Mouse (Mus musculus) liver, embryonic 15.5 days (tissue): ENCODE data around the gene Dgkg. TPM values are rescaled to one million over a fixed set of nuclear protein-coding genes. Genes with fewer than 3 reads are reported as not detected.

Experiments
- ATAC-seq: fragments of 200-750 bp; cut with Nextera tagmentation; 2 replicates; pipeline ENCODE4 v1.8.0; 2017; ENCODE audit warnings: moderate number of reproducible peaks, mild to moderate bottlenecking, moderate library complexity; ENCODE audit not compliant: insufficient read depth
- H3K27ac ChIP-seq: fragments of 300-500 bp; sonication (generic); replicated peaks from 2 replicates; pipeline ENCODE4 v1.5.1; 2015; ENCODE audit warnings: mild to moderate bottlenecking, inconsistent platforms
- H3K27me3 ChIP-seq: fragments of 300-500 bp; sonication (generic); 2 replicates; pipeline ENCODE4 v1.6.1; 2015; ENCODE audit warnings: mild to moderate bottlenecking, inconsistent platforms
- H3K36me3 ChIP-seq: fragments of 300-500 bp; sonication (generic); replicated peaks from 2 replicates; pipeline ENCODE4 v1.6.1; 2015; ENCODE audit warnings: moderate library complexity, mild to moderate bottlenecking, inconsistent platforms
- H3K4me1 ChIP-seq: fragments of 300-500 bp; sonication (generic); replicated peaks from 2 replicates; pipeline ENCODE4 v1.6.1; 2015; ENCODE audit warnings: inconsistent platforms
- H3K4me2 ChIP-seq: fragments of 300-500 bp; sonication (generic); 2 replicates; pipeline ENCODE4 v1.6.1; 2015; ENCODE audit warnings: moderate library complexity, mild to moderate bottlenecking, inconsistent platforms
- H3K4me3 ChIP-seq: fragments of 300-500 bp; sonication (generic); replicated peaks from 2 replicates; pipeline ENCODE4 v1.5.1; 2015; ENCODE audit warnings: mild to moderate bottlenecking, inconsistent platforms
- H3K9ac ChIP-seq: fragments of 300-500 bp; sonication (generic); 2 replicates; pipeline ENCODE4 v1.6.1; 2015; ENCODE audit warnings: moderate library complexity, mild to moderate bottlenecking, inconsistent platforms
- H3K9me3 ChIP-seq: fragments of 300-500 bp; sonication (generic); replicated peaks from 2 replicates; pipeline ENCODE4 v1.6.1; 2016; ENCODE audit warnings: inconsistent platforms
- WGBS: fragments of 180-500 bp; shearing (Covaris S2); methylation state at CpG from one replicate; pipeline ENCODE4 v1.1.7; 2015; ENCODE audit warnings: mixed read lengths; ENCODE audit not compliant: insufficient replicate concordance; 5-methylcytosine and 5-hydroxymethylcytosine counted together
- polyA plus RNA-seq: library from polyadenylated mRNA; unstranded; fragments of >200 nt; fragmentation: Nextera tagmentation; extraction: Ambion mirVana; gene quantifications from 2 replicates; pipeline ENCODE4 v1.2.1, GENCODE M21; 2015

Gene Dgkg
- polyA plus RNA-seq, 1 experiment from 2014 or later: 1.3 TPM

DNA sequence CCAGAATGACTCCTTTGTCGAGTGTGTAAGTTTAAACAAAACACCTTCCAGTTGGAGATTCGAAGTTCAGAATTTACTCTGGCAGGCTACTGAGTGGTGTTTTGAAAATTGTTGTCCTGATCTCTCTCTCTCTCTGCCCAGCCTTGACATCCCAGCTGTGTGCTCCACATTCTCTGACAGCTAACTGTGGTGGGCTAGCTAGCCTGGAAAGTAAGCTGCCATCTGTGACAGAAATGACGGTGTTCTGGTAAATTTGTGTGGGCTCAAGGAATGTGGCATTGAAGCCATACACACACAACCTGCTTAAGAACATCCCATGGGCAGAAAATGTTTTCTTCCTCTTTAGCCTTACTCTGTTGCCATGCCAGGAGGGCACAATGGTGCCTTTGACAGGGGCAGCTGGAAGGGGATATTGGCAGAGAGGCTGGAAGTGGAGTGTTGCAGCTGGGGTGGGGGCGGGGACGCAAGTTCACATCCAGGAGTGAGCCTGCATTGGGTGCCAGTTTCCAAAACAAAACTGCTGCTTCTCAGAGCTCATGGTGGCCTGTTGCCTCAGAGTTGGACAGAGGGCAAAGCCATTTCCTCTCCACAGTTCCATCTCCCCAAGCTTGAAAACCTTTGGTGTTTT lies 148.0 kb downstream of the Dgkg start:
- H3K4me1 ChIP-seq: peaks cover 4% of the 10 kb centered on the region; the same call in 1 of the 2 replicates
- H3K4me2 ChIP-seq: no peak overlapping the region
- no peak overlapping the region for H3K9ac ChIP-seq
- H3K9me3 ChIP-seq: no peaks in the 10 kb centered on the region
- H3K36me3 ChIP-seq: no peaks in the 10 kb centered on the region
- no peaks in the 10 kb centered on the region for H3K27me3 ChIP-seq
- H3K27ac ChIP-seq: no peak overlapping the region
- ATAC-seq: no peak
- no peak overlapping the region for H3K4me3 ChIP-seq
- 64% methylated on average over 5 of the region's 5 CpGs for WGBS

DNA sequence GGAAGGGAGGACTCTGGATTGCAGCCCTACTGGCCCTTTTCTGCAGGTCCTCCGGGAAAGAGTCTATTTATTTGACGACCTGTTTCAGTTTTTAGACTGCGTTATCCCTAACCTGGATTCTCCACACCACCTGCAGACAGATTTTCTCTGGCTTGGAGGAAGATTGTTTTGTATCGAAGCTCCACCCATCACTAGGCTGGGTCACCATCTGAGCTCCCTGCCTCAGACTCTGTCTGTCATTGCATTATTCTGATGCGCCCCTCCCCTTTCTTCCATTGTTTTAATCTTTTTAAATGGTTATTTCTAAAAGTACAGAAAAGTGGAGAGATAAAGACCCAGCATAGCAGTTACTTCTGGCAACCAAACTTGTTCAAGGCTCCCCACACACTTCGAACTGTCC lies 151.4 kb downstream of the Dgkg start:
- H3K9ac ChIP-seq: no peak overlapping the region
- ATAC-seq: no peak
- H3K9me3 ChIP-seq: no peaks in the 10 kb centered on the region
- H3K27me3 ChIP-seq: no peaks in the 10 kb centered on the region
- H3K4me3 ChIP-seq: no peak overlapping the region
- no peak overlapping the region for H3K4me2 ChIP-seq
- H3K36me3 ChIP-seq: no peaks in the 10 kb centered on the region
- H3K27ac ChIP-seq: no peak overlapping the region
- peaks cover 13% of the 10 kb centered on the region; the same call in 1 of the 2 replicates for H3K4me1 ChIP-seq
- 75% methylated on average over 6 of the region's 6 CpGs for WGBS

DNA sequence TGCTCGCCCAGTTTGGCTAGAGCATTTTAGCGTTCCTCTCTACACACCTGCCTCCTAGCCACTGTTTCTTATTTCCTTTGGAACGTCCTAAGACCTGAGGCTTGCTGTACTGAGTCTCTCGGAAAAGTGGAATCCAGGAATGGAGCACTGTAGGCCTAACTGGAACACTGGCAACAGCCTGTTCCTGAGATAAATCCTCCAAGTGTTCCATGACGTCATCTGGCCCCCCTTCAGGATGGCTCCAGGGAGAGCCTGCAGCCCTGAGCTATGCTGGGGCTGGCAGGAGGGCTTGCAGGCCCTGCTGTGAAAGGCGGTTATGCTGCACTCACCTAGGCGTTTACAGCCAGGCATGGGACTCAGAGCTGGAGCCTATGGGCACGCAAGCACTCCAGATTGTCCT lies 152.2 kb downstream of the Dgkg start:
- no peak overlapping the region for H3K9ac ChIP-seq
- no peak overlapping the region for H3K4me2 ChIP-seq
- H3K36me3 ChIP-seq: no peaks in the 10 kb centered on the region
- H3K27me3 ChIP-seq: no peaks in the 10 kb centered on the region
- peaks cover 13% of the 10 kb centered on the region; the same call in 1 of the 2 replicates for H3K4me1 ChIP-seq
- ATAC-seq: no peak
- no peak overlapping the region for H3K4me3 ChIP-seq
- 41% methylated on average over 8 of the region's 8 CpGs for WGBS
- no peak overlapping the region for H3K27ac ChIP-seq
- no peaks in the 10 kb centered on the region for H3K9me3 ChIP-seq

DNA sequence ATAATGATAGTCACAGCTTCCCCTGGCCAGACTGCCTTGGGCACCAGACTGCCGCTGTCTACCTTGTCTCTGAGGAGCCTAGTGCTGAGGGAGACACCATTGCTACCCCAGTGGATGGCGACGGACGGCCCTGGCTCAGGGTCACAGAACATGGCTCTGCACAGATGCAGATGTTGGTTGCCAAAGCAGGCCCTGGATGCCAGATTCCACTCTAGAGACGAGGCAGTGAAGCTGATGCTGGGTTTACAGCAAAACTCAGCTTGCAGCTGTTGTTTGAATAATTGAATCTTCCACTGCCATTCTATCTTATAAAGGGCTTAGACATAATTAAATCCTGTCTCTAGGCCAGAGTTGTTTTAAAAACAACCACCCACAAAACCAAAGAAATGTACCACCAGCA lies 153.0 kb downstream of the Dgkg start:
- 54% methylated on average over 5 of the region's 5 CpGs for WGBS
- Histone ChIP-seq H3K4me3 (no peak overlapping the region), H3K9ac (no peak overlapping the region), H3K36me3 (no peaks in the 10 kb centered on the region), H3K4me1 (peaks cover 13% of the 10 kb centered on the region; the same call in 1 of the 2 replicates), H3K4me2 (no peak overlapping the region), H3K9me3 (no peaks in the 10 kb centered on the region), H3K27me3 (no peaks in the 10 kb centered on the region), H3K27ac (no peak overlapping the region)
- no peak for ATAC-seq

DNA sequence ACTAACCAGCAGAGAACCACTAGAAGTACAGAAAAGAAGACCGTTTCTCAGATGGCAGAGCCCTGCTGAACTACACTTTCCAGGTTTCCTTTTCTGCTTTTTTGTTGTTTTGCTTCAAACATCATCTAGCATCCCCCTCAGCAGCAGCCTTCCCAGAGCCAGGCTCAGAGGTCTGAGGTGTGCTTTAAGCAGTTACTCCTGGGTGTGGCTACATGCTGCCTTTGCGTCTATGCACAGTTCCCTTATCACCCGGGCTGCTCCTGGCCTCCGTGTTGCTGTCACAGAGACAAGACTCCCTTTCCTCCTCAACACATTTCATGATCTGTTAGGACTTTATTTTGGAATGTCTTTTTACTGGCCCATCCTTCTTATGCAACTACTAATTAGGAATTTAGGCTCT lies 153.6 kb downstream of the Dgkg start:
- no peak overlapping the region for H3K4me2 ChIP-seq
- 32% methylated on average over 4 of the region's 4 CpGs for WGBS
- H3K27me3 ChIP-seq: no peaks in the 10 kb centered on the region
- H3K4me3 ChIP-seq: no peak overlapping the region
- no peak overlapping the region for H3K27ac ChIP-seq
- H3K4me1 ChIP-seq: peaks cover 13% of the 10 kb centered on the region; the same call in 1 of the 2 replicates
- no peak; the same call in 1 of the 2 replicates for ATAC-seq
- H3K9me3 ChIP-seq: no peaks in the 10 kb centered on the region
- H3K36me3 ChIP-seq: no peaks in the 10 kb centered on the region
- H3K9ac ChIP-seq: no peak overlapping the region

DNA sequence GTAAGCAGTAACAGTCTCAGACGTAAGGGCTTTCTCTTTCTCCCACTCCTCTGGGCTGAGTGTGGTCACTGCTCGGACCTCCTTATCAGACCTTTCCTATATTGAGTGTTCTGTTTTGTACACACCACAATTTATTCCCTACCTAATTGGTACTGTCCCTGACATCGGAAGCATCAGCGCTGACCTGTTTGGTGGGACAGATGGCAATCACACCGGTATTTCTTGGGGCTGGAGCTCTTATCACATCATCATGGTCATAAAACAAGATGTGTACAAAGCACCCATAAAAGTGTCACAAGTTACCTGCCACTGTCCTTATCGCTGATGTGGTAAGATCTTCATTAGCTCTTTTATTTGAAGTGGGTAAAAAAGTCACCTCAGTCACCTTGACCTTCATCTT lies 155.2 kb downstream of the Dgkg start:
- 58% methylated on average over 6 of the region's 6 CpGs for WGBS
- Histone ChIP-seq H3K9ac (no peak overlapping the region), H3K4me3 (no peak overlapping the region), H3K9me3 (no peaks in the 10 kb centered on the region), H3K4me1 (peaks cover 13% of the 10 kb centered on the region; the same call in 1 of the 2 replicates), H3K4me2 (no peak overlapping the region), H3K27me3 (no peaks in the 10 kb centered on the region), H3K36me3 (no peaks in the 10 kb centered on the region), H3K27ac (no peak overlapping the region)
- ATAC-seq: no peak

DNA sequence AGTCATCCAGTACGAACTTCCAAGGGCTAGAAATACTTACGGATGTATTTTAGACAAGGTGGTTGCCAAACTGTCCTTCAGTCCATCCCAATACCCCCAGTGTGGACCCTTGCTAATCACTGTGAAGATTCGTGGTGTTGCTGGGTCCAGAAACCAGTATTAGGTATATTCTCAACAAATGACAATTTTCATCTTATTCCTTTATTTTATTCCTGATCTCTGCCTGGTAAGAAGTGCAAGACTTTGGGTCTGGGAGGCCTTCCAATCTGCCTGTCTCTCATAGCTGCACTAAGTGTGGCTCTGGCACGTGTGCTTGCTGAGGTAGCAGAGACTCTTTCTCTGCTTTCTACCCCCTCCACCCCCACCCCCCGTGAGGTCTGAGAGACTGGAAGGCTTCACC lies 156.5 kb downstream of the Dgkg start:
- WGBS: 60% methylated on average over 5 of the region's 5 CpGs
- no peak overlapping the region for H3K4me3 ChIP-seq
- H3K4me1 ChIP-seq: peaks cover 13% of the 10 kb centered on the region; the same call in 1 of the 2 replicates

DNA sequence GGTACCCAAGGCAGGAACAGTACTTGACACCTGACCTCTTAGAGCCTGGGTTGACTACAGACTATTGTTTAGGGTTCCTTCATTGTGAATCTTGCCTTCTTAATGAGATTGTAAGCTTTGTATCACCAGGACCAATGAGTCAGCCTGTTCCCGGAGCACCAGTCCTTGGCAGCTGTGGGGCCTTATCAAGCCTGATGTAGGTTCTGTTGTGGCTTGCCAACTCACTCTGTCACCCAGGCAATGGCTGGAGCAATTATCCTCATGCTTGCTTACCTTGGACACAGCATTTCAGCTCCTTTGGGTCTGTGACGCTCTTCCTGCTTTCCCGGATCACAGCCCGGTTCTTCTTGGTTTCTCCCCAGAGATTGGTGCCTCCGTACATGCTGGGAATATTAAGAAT lies 157.1 kb downstream of the Dgkg start:
- Histone ChIP-seq H3K9me3 (no peaks in the 10 kb centered on the region), H3K27me3 (no peaks in the 10 kb centered on the region), H3K9ac (no peak overlapping the region), H3K4me3 (no peak overlapping the region), H3K36me3 (no peaks in the 10 kb centered on the region), H3K4me1 (peaks cover 13% of the 10 kb centered on the region; the same call in 1 of the 2 replicates), H3K4me2 (no peak overlapping the region), H3K27ac (no peak overlapping the region)
- 70% methylated on average over 5 of the region's 5 CpGs for WGBS
- no peak for ATAC-seq

More for the DNA sequence above, 156.5 kb downstream of the Dgkg start:
- no peak for ATAC-seq
- no peaks in the 10 kb centered on the region for H3K36me3 ChIP-seq
- H3K9ac ChIP-seq: no peak overlapping the region
- H3K27me3 ChIP-seq: no peaks in the 10 kb centered on the region
- H3K9me3 ChIP-seq: no peaks in the 10 kb centered on the region
- no peak overlapping the region for H3K27ac ChIP-seq
- no peak overlapping the region for H3K4me2 ChIP-seq

DNA sequence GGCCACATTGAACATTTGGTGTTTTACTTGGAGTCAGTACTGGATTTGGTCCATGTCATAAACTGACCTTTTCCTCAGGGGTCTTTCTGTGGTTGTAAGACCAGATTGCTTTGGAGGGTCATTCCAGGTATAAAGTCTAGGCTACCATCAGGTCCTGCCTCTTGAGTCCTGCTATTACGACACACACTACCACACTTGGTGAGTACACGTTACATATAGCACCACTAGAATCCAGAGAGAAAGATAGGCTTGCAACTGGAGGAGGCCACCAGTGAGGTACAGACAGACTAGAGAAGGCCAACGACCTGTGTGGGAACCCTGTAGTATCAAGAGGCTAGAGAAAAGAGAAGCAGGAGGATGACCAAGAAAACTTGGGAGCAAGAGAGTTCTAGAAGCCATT lies 157.6 kb downstream of the Dgkg start:
- ATAC-seq: no peak
- no peak overlapping the region for H3K4me2 ChIP-seq
- H3K4me3 ChIP-seq: no peak overlapping the region
- H3K4me1 ChIP-seq: peaks cover 13% of the 10 kb centered on the region; the same call in 1 of the 2 replicates
- WGBS: 55% methylated on average over 3 of the region's 3 CpGs
- no peaks in the 10 kb centered on the region for H3K9me3 ChIP-seq
- H3K9ac ChIP-seq: no peak overlapping the region
- no peak overlapping the region for H3K27ac ChIP-seq
- H3K36me3 ChIP-seq: no peaks in the 10 kb centered on the region
- no peaks in the 10 kb centered on the region for H3K27me3 ChIP-seq

DNA sequence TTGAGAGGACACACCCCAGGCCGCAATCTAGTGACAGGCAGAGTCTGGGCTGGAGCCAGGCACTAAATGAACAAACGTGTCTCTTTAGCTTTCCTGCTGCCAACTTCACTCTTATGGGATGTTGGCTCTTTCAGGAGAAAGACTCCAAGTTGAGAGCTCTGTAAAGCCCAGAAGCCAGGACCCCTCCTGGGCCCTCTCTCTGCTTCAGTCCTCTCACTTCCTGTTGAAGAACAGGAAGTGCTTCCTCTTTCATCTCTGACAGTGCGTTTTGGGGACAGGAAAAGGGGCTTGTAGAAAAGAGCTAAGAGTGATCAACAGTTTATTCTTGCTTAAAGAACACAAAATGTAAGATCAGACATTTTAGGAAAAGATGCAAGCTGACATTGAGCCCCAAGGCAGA lies 159.0 kb downstream of the Dgkg start:
- no peak overlapping the region for H3K9ac ChIP-seq
- H3K27ac ChIP-seq: no peak overlapping the region
- H3K4me1 ChIP-seq: no peaks in the 10 kb centered on the region
- 31% methylated on average over 3 of the region's 3 CpGs for WGBS
- H3K4me3 ChIP-seq: no peak overlapping the region
- no peak overlapping the region for H3K4me2 ChIP-seq
- ATAC-seq: no peak
- H3K27me3 ChIP-seq: no peaks in the 10 kb centered on the region
- H3K9me3 ChIP-seq: no peaks in the 10 kb centered on the region
- no peaks in the 10 kb centered on the region for H3K36me3 ChIP-seq

DNA sequence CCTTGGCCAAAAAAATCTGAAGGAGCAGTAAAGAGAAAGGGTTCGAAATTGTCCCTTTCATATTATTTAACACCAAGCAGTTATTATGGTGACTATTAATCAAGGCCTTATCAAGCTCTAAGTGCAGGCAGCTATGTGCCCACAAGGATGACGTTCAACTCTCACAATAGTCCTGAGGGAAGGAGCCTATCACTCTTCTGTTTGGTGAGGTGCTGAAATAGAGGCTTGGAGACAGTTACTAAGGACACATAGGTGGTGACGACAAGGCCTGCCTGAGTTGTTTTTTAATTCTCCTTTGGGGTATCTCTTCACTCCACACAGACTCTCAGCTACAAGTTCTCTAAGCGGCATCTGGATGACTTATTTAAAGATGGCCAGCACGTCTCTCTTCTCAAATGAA lies 161.8 kb downstream of the Dgkg start:
- WGBS: 47% methylated on average over 5 of the region's 5 CpGs
- no peak overlapping the region for H3K27ac ChIP-seq
- no peak for ATAC-seq
- no peak overlapping the region for H3K9ac ChIP-seq
- H3K4me1 ChIP-seq: no peaks in the 10 kb centered on the region
- no peaks in the 10 kb centered on the region for H3K27me3 ChIP-seq
- H3K4me2 ChIP-seq: no peak overlapping the region
- H3K9me3 ChIP-seq: no peaks in the 10 kb centered on the region
- H3K4me3 ChIP-seq: no peak overlapping the region
- H3K36me3 ChIP-seq: no peaks in the 10 kb centered on the region

DNA sequence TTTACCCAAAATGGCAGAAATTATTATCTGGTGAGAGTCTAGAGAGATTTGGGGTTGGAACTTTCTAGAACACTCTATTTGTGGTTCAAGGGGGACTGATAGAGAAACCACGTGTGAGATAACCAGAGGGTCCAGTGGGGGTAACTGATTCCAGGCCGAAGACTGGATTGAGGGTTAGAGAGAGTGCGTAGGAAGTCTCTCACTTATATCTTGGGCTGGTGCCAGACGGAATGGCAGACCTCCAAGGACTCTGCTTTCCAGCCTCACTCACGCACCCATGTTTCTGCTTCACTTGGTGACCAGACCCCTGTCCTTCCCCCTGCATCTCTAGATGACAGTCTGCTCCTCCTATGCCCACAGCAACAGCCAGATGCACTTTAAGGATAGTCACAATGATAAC lies 162.2 kb downstream of the Dgkg start:
- Histone ChIP-seq H3K9me3 (no peaks in the 10 kb centered on the region), H3K4me2 (no peak overlapping the region), H3K4me1 (no peaks in the 10 kb centered on the region), H3K36me3 (no peaks in the 10 kb centered on the region), H3K27me3 (no peaks in the 10 kb centered on the region), H3K9ac (no peak overlapping the region), H3K27ac (no peak overlapping the region), H3K4me3 (no peak overlapping the region)
- 35% methylated on average over 5 of the region's 5 CpGs for WGBS
- no peak for ATAC-seq
